In genomic region chr1:170983066-170983465, GRCm38 (mm10) we compare ENCODE assay signal across 25 mouse cellular contexts. TPM values are rescaled to one million over a fixed set of nuclear protein-coding genes. Genes with fewer than 3 reads are reported as not detected.
"Had no signal": no experiment of that assay in that cellular context is flagged by ENCODE, and none has a peak within 500 bp of the region (broad histone marks: within the 10 kb centered on the region; RNA-seq: fewer than 3 reads in every experiment).

No protein-coding gene starts in this region.

- H3K4me1 ChIP-seq: limb, embryonic 12.5 days; limb, embryonic 15.5 days; midbrain, embryonic 10.5 days; midbrain, embryonic 13.5 days; neural tube, embryonic 13.5 days; stomach, embryonic 15.5 days had no signal

- H3K4me3 ChIP-seq: limb, embryonic 12.5 days; limb, embryonic 15.5 days; midbrain, embryonic 10.5 days; midbrain, embryonic 13.5 days; myocyte; neural tube, embryonic 13.5 days; stomach, embryonic 15.5 days had no signal

- ATAC-seq: liver, postnatal 0 days; lung, postnatal 0 days; midbrain, embryonic 13.5 days; midbrain, embryonic 16.5 days had no signal

- H3K36me3 ChIP-seq: limb, embryonic 12.5 days; limb, embryonic 15.5 days; midbrain, embryonic 10.5 days; midbrain, embryonic 13.5 days; neural tube, embryonic 13.5 days; stomach, embryonic 15.5 days had no signal

- H3K4me2 ChIP-seq: limb, embryonic 12.5 days; limb, embryonic 15.5 days; liver, embryonic 11.5 days; lung, embryonic 14.5 days; midbrain, embryonic 13.5 days; neural tube, embryonic 13.5 days; stomach, embryonic 15.5 days had no signal

- H3K9ac ChIP-seq: limb, embryonic 12.5 days; limb, embryonic 15.5 days; liver, embryonic 14.5 days; liver, postnatal 0 days; lung, embryonic 14.5 days; midbrain, embryonic 13.5 days; neural tube, embryonic 13.5 days; stomach, embryonic 15.5 days had no signal

- DNase-seq: kidney, adult 11 months; kidney, adult 8-10 months; kidney, postnatal 4 days; left cerebral cortex, postnatal 4 days; liver, postnatal 0 days; lung, embryonic 14.5 days; thymus, adult 18-20 months; thymus, postnatal 36 days had no signal

- H3K27me3 ChIP-seq: limb, embryonic 12.5 days; limb, embryonic 15.5 days; midbrain, embryonic 13.5 days; neural tube, embryonic 13.5 days; stomach, embryonic 15.5 days had no signal

- H3K9me3 ChIP-seq: limb, embryonic 12.5 days; limb, embryonic 15.5 days; midbrain, embryonic 10.5 days; midbrain, embryonic 13.5 days; neural tube, embryonic 13.5 days; stomach, embryonic 15.5 days had no signal

- H3K27ac ChIP-seq: kidney, postnatal 0 days; limb, embryonic 12.5 days; limb, embryonic 15.5 days; liver, embryonic 14.5 days; macrophage; midbrain, embryonic 10.5 days; midbrain, embryonic 13.5 days; neural tube, embryonic 13.5 days; stomach, embryonic 15.5 days had no signal

RNA-seq across cellular contexts. Expression of gene Fcgr2b, which starts 6.7 kb away (rescaled TPM):
- polyA plus RNA-seq: midbrain, embryonic 10.5 days had no signal

RNA-seq across cellular contexts. Expression of gene Fcgr4, which starts 35.7 kb away (rescaled TPM):
- total RNA-seq: layer of hippocampus, postnatal 14 days; left cerebral cortex, postnatal 14 days; left cerebral cortex, postnatal 4 days had no signal
- polyA plus RNA-seq: midbrain, embryonic 10.5 days; midbrain, embryonic 13.5 days; neural tube, embryonic 13.5 days had no signal

RNA-seq across cellular contexts. Expression of gene Fcrla, which starts 55.7 kb away (rescaled TPM):
- total RNA-seq: layer of hippocampus, adult 18-20 months; left cerebral cortex, adult 8-10 months; left cerebral cortex, postnatal 14 days; left cerebral cortex, postnatal 4 days had no signal
- polyA plus RNA-seq: kidney, postnatal 0 days; limb, embryonic 12.5 days; lung, embryonic 14.5 days; midbrain, embryonic 10.5 days; midbrain, embryonic 13.5 days; midbrain, embryonic 16.5 days; myocyte; neural tube, embryonic 13.5 days had no signal
